Mouse (Mus musculus) liver, adult 2 months (tissue): ENCODE data around the gene Nrcam.

Source experiments
- CTCF ChIP-seq: fragments of 200-500 bp; IDR thresholded peaks from 2 replicates; pipeline ENCODE4 v1.5.1; 2011; ENCODE audit warnings: low read depth, low read length, control low read depth
- POLR2A ChIP-seq: fragments of 200-500 bp; IDR thresholded peaks from 2 replicates; pipeline ENCODE4 v1.6.1; 2011; ENCODE audit warnings: low read length, control low read depth; ENCODE audit not compliant: insufficient read depth; ENCODE audit errors: extremely low read depth

DNA sequence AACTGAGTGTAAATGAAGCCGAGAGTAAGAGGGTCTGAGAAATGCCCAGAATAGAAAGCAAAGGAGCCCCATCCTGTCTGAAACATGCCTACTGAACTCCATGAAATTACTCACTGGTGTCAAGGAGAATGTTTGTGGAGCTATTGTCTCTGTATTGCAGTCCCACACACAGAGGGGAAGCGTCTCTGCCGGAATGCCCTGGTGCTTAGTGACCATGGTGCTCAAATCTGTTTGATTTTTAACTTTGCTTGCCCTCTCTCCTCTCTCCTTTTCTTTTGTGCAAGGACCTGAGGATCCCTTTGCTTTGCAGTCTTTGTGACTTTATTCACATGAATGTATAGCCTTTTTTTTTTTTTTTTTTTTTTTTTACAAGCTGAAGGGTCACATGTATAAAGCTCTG lies 28.8 kb downstream of the Nrcam start:
- TF ChIP-seq POLR2A: no peak
- TF ChIP-seq CTCF: no peak
